Mouse (Mus musculus) cerebellum, adult 2 months (tissue): ENCODE results near the gene C5ar1. TPM values are rescaled to one million over a fixed set of nuclear protein-coding genes. Genes with fewer than 3 reads are reported as not detected.

Experiments used
- DNase-seq, 2 experiments: peaks; one replicate each; pipeline ENCODE4 v3.0.0; 2021
- H3K27ac ChIP-seq: fragments of 200-500 bp; 2 replicates; pipeline ENCODE4 v1.5.1; 2012; ENCODE audit warnings: low read length, control low read depth, inconsistent platforms; ENCODE audit not compliant: insufficient read depth
- H3K27me3 ChIP-seq: fragments of 200-500 bp; 2 replicates; pipeline ENCODE4 v1.6.1; 2012; ENCODE audit warnings: inconsistent platforms, mild to moderate bottlenecking, low read length, moderate library complexity; ENCODE audit not compliant: control insufficient read depth, insufficient read depth
- H3K4me1 ChIP-seq: fragments of 200-500 bp; 2 replicates; pipeline ENCODE4 v1.6.1; 2011; ENCODE audit warnings: low read length; ENCODE audit not compliant: control insufficient read depth, insufficient read depth
- H3K4me3 ChIP-seq: fragments of 200-500 bp; replicated peaks from 2 replicates; pipeline ENCODE3; 2011; ENCODE audit warnings: mild to moderate bottlenecking, low read depth, low read length, control low read depth; ENCODE audit not compliant: insufficient read depth
- CTCF ChIP-seq: fragments of 200-500 bp; IDR thresholded peaks from 2 replicates; pipeline ENCODE4 v1.5.1; 2011; ENCODE audit warnings: low read depth, mild to moderate bottlenecking, control low read depth, low read length, moderate library complexity, borderline replicate concordance; ENCODE audit not compliant: insufficient read depth
- POLR2A ChIP-seq: fragments of 200-500 bp; IDR thresholded peaks from 2 replicates; pipeline ENCODE4 v1.6.1; 2011; ENCODE audit warnings: low read length, control low read depth, borderline replicate concordance; ENCODE audit not compliant: insufficient read depth
- WGBS: fragments of 180-500 bp; shearing (Covaris S2); methylation state at CpG from one replicate; pipeline ENCODE4 v1.1.7; 2018; 5-methylcytosine and 5-hydroxymethylcytosine counted together
- polyA plus RNA-seq: library from polyadenylated mRNA; depleted of rRNA; stranded (reverse); fragments of >200 nt; gene quantifications from 2 replicates; pipeline ENCODE4 v1.2.3, GENCODE M21; 2012

C5ar1 gene
- polyA plus RNA-seq, 1 experiment = 0.75 TPM

GRCm38 (mm10) chr7:16296766-16297390 lies 37.5 kb upstream of the C5ar1 start:
- Histone ChIP-seq H3K27me3 (no peaks in the 10 kb centered on the region), H3K27ac (peak overlapping the region; percentile 93), H3K4me3 (peak overlapping the region; percentile 62), H3K4me1 (peaks cover 18% of the 10 kb centered on the region)
- TF ChIP-seq POLR2A = peak; percentile 66; the same call in 1 of the 2 replicates
- peak; percentile 40; the same call in 1 of the 2 replicates for TF ChIP-seq CTCF
- 1% methylated on average over 22 of the region's 22 CpGs for WGBS
- peak; percentile 88 to 92 for DNase-seq

GRCm38 (mm10) chr7:16296146-16296545 lies 36.8 kb upstream of the C5ar1 start:
- Histone ChIP-seq H3K4me3 (no peak overlapping the region), H3K27ac (peak overlapping the region; percentile 93), H3K4me1 (peaks cover 18% of the 10 kb centered on the region), H3K27me3 (no peaks in the 10 kb centered on the region)
- TF ChIP-seq CTCF = no peak
- TF ChIP-seq POLR2A = no peak
- DNase-seq = no peak
- WGBS = 36% methylated on average over 2 of the region's 2 CpGs

GRCm38 (mm10) chr7:16295321-16295900 lies 36.1 kb upstream of the C5ar1 start:
- WGBS = under 1% methylated on average over 41 of the region's 41 CpGs
- Histone ChIP-seq H3K27ac (peak overlapping the region; percentile 93), H3K4me3 (peak overlapping the region; percentile 78), H3K27me3 (no peaks in the 10 kb centered on the region), H3K4me1 (peaks cover 18% of the 10 kb centered on the region)
- TF ChIP-seq CTCF = no peak
- TF ChIP-seq POLR2A = peak; percentile 47; the same call in 1 of the 2 replicates
- DNase-seq = peak; percentile 87 to 92

DNA sequence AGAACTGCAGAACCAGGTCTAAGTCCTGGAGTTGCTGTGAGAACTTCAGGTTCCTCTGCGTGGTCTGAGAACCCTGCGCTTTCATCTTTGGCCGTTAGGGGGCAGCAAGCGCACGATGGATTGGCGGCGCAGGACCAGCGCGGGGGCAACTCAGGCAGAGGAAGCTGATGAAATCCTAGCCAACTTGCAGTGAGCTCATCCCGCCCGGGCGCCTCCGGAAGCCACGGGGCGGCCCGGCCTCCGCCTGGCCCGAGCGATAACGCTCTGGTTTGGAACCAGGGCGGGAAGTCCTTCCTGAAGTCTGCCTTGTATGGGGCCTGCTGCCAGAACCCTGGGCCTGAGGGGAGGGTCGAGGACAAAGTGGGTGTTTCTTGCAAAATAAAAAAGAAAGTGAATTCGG lies 35.5 kb upstream of the C5ar1 start:
- DNase-seq = peak; percentile 95 to 97
- H3K4me1 ChIP-seq = peaks cover 18% of the 10 kb centered on the region
- no peaks in the 10 kb centered on the region for H3K27me3 ChIP-seq
- WGBS = under 1% methylated on average over 23 of the region's 23 CpGs
- H3K27ac ChIP-seq = peak overlapping the region; percentile 93
- H3K4me3 ChIP-seq = peak overlapping the region; percentile 78
- TF ChIP-seq POLR2A (peak; percentile 34; the same call in 1 of the 2 replicates), CTCF (peak; percentile 97)

DNA sequence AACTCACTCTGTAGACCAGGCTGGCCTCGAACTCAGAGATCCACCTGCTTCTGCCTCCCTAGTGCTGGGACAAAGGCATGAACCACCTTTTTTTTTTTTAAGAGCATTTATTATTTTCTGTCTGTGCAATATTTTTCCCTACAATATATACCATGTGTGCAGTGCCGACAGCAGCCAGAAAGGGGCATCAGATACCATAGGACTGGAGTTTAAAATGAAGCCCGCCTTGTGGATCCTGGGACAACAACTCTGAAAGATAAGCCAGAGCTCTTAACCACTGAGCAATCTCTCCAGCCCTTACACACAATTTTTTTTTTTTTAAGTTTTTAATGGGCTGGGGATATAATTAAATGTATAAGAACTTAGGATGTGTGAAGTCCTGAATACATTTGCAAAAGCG lies 35.0 kb upstream of the C5ar1 start:
- no peak overlapping the region for H3K27ac ChIP-seq
- WGBS = 22% methylated on average over 4 of the region's 4 CpGs
- DNase-seq = no peak
- peaks cover 18% of the 10 kb centered on the region for H3K4me1 ChIP-seq
- no peaks in the 10 kb centered on the region for H3K27me3 ChIP-seq
- H3K4me3 ChIP-seq = no peak overlapping the region
- TF ChIP-seq POLR2A (no peak), CTCF (peak; percentile 36; the same call in 1 of the 2 replicates)

DNA sequence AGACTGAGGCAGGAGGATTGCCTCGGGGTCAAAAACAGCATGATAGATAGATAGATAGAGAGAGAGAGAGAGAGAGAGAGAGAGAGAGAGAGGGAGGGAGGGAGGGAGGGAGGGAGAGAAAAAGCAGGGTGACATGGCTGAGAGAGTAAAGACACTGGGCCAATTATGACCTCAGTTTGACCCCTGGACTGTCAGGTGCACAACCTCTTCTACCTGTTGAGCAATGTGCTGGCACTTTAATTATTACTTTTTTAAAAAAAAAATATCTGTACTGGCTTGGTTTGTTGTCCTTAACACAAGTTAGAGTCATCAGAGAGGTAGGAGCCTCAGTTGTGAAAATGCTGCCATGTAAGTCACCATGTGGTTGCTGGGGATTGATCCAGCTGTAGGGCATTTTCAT lies 28.5 kb upstream of the C5ar1 start:
- no peaks in the 10 kb centered on the region for H3K27me3 ChIP-seq
- DNase-seq = no peak
- H3K27ac ChIP-seq = no peak overlapping the region
- no peak overlapping the region for H3K4me3 ChIP-seq
- no peaks in the 10 kb centered on the region for H3K4me1 ChIP-seq
- 55% methylated on average over 1 of the region's 1 CpGs for WGBS
- TF ChIP-seq POLR2A (no peak), CTCF (no peak)

DNA sequence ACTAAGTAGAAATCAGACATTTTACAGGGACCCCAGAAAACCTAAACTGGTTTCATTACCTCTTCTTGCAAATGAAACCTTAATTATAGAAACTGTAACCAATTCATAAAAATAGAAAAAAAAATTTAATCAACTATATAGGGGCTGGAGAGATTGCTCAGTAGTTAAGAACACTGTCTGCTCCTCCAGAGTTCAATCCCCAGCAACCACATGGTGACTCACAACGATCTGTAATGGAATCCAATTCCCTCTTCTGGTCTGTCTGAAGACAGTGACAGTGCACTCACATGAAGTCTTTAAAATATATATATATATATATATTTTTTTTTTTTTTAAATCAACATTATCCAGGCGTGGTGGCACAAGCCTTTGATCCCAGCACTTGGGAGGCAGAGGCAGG lies 27.7 kb upstream of the C5ar1 start:
- Histone ChIP-seq H3K4me1 (no peaks in the 10 kb centered on the region), H3K27ac (no peak overlapping the region), H3K27me3 (no peaks in the 10 kb centered on the region), H3K4me3 (peak overlapping the region; percentile 70)
- DNase-seq = no peak
- WGBS = 75% methylated on average over 2 of the region's 2 CpGs
- TF ChIP-seq POLR2A = no peak
- no peak for TF ChIP-seq CTCF

- Histone ChIP-seq H3K4me3 (peak within 1 kb of the TSS; percentile 70), H3K27ac (no peak within 1 kb of the TSS), H3K4me1 (no peaks in the 10 kb centered on the region), H3K27me3 (no peaks in the 10 kb centered on the region)
- peak; percentile 95 to 96 for DNase-seq
- TF ChIP-seq POLR2A (peak; percentile 55; the same call in 1 of the 2 replicates), CTCF (no peak)
- 2% methylated on average over 70 of the region's 70 CpGs for WGBS
Observed at GRCm38 (mm10) chr7:16286026-16286961, 27.0 kb upstream of the C5ar1 start, which contains the start of gene Ccdc9. Gene Ccdc9 (minus strand): TSS chr7:16286795.
